Mouse (Mus musculus): Measurements from ENCODE around the gene Dnajc4.

Gene Dnajc4

DNA sequence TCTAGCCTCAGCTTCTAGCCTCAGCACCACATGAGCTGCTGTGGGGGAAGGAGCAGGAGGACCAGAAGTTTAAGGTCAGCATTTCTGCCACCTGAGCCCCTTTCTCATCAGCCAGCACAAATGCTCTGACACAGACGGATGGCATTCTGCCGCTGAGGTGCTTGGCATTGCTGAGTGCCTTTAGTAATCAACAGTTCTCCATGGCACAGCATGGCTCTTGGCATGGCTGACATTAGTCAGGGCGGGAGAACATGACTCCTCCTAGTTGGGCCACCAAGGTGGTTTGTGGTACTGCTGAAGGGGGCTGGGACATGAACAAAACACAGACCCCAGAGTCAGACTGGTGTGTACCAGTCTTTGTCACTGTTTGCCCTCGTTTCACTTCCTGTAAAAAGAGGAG is 44.2 kb downstream of the Dnajc4 start:
- no peak for DNase-seq (ENCODE audit: low read depth, low spot score)

DNA sequence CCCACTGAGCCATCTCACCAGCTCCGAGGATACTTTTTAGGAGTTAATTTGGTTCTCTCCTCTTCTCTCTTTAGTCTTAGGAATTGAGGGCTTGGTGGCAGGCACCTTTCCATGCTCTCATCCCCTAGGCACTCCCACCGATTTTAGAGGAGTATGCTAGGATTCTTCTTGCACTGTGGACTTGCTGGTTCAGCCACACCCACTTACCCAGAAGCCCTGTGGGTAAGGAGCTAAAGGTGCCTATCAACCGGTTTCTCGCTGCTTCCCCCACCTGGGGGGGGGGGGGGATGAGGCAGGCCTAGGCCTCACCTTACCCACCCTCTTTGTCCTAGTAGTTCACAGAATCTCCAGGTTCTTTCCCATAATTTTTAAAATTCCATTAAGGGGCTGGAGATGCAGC is 44.6 kb downstream of the Dnajc4 start:
- DNase-seq (ENCODE audit: low read depth, low spot score), result peak; percentile 62

DNA sequence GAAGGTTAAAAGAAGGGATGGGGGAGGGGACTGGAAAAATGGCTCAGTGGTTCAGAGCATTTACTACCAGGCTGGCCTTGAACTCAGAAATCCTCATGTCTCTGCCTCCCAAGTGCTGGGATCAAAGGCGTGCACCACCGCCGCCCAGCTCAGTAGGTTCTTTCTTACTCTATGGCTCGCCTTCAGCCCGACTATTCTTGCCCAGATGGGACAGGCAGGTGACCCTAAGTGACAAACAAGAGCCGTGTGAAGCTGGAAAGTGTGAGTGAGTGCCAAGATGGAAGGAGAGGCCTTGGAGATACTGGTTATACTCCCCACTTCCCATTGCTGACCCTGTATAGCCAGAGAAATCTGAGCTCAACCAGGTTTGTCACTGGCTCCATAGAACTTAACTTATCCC is 48.7 kb downstream of the Dnajc4 start:
- no peak for DNase-seq (ENCODE audit: low read depth, low spot score)

DNA sequence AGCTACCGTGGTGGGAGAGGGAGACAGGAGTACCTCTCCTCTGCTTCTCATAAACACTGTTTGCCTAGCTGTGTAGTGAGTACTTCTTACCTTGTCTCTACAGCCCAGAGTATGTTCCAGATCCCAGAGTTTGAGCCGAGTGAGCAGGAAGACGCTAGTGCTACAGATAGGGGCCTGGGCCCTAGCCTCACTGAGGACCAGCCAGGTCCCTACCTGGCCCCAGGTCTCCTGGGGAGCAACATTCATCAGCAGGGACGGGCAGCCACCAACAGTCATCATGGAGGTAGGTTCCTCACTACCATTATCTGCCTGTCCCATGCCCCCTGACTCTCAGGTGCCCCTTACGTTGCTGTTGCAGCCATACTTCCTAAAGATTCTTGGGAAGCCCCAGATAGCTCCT is 49.6 kb downstream of the Dnajc4 start:
- no peak for DNase-seq (ENCODE audit: low read depth, low spot score)

DNA sequence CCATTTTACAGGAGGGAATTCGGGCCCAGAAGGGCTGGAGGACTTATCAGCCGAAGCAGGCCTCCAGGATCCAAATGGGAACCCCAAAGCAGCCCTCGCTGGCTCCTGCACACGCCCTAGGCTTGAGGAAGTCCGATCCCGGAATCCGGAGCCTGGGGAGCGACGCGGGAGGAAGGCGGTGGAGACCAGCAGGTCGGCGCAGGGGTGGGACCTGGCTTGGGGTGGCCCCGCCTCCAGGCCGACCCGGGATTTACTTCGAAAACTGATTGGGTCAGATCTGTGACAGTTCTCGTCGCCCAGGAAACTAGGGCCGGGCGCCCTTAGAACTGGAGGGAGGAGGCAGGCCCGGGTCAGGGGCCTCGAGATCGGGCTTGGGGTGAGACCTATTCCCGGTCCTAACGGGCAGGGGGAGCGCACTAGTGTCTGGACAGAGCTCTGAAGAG is 50.1 kb downstream of the Dnajc4 start, which contains the start of gene Gpr137:
Gene Gpr137 (minus strand): TSS at position 232 of the 443 bp plus-strand sequence.
- peak; percentile 92 for DNase-seq (ENCODE audit: low read depth, low spot score)

DNA sequence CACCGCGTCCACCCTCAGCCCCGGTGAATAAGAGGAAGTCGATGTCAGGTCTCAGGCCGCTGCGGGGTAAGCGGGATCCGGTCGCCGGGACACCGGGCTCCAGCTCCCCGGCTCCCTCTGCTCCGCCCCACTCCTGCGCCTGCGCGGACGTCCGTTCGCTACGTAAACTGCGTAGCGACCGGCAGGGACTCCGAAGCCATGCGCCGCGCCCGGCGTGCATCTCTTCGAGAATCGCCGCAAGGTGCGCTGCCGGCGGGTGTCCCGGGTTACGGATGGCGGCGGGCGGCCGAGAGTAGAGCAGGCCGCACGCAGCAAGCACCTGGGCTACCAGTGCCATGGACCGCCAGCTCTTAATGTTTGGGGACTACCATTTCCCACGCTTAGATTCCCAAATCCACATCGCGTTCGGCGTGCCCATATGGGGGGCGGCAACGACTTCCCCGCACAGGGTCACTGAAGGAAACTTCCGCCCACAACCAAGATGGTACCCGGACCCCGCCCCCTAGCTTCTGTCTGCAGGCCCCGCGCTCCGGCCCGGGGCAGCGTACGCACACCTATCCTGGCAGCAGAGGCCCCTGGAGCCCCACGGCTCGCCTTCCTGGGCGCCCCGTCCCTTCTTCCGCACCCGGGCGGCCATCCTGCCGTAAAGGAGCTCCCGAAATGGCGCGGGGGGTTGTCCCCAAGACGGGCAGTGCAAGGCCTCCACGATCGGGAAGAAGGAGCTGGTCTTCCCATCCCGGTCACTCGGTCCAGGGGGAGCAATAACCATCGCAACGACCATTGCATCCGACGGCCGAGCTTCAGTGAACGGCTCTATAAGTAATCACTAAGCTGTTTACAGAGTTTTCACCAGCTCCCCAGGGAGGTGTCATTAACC is 50.8 kb downstream of the Dnajc4 start, which contains the start of gene Bad:
Gene Bad (plus strand): TSS at position 490 of the 877 bp plus-strand sequence.
- peak; percentile 86 for DNase-seq (ENCODE audit: low read depth, low spot score)

DNA sequence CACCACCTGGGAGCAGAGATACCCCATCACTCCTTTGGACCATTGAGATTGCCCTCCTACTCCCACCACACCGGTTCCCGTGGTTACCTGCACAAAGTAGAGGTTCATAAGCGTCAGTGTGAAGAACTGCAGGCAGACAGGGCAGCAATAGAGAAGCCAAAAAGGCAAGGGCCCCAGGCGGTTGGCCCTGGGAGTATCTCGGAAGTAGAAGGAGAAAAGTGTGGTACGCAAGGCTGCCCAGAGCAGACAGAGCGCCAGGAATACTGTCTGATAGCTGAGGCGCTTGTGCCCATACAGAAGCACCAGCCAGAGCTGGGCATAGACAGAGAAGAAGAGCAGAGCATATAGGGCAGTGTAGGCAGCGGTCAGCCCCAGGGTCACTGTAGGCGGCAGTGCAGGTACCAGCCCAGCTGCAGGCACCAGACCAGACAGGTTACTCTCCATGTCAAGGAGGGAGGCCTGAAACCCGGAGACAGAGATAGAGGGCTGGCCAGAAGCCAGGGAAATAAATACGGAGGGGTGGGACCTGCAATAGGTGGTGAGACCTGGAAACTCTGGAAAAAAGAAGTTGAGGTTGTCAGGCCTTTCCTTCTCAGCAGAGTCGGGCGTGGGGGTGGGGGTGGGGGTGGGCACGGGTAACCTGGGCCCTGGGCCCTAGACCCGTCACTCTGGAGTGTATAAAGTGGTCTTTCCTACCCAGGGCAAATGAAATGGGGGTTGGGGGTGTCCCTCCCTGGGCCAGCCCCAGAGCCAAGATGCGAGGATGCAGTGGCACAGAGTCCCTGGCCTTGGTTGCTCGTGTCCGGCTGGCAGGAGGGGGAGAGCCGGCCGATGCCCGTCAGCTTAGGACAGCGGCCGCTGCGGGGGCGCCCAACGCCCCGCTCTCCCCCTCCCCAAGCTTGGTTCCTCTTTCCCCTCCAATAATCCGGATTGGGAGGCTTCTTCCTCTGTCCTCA is 51.7 kb downstream of the Dnajc4 start:
- DNase-seq (ENCODE audit: low read depth, low spot score), result no peak

DNA sequence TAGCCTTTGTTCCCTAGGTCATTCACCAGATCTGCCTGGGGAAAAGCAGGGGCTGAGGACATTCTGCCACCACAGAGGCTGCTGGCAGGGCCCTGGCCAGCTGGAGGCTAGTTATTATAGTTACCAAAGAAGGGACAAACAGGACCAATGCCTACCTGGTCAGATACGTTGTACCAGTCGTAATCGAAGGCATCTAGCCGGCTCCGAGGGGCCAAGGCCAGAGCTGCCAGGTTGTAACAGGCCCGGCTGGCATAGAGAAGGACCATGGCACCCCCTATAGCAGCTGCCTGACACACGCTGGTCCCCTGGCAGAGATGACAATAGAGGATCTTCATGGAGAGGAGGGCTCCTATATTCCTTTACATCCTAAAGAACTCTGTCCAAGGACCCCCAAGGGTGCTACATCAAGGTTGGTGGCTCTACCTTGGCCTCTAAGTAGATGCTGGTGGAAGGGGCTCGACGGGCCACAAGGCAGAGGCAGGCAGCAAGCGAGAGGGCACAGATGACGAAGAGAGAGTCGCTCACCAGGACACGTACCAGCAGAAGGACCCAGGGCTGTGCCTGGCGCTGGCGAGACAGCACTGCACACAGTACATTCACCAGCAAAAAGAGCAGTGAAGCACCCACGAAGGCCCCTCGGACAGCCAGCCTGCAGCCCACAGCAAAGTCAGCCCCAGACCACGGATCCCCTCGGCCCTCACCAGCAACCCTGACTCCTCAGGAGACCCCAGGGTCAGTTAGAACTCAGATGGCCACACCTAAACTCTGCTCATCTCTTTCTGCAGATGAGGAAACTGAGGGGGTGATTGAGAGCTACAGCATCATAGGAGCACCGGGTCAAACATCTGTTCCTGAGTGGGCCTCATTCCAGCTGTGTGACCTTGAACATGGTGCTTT is 53.0 kb downstream of the Dnajc4 start:
- DNase-seq (ENCODE audit: low read depth, low spot score), result no peak
